Mouse (Mus musculus) urinary bladder, postnatal 25 days (tissue): ENCODE results near the gene Pla2g4f.

Experiments
- DNase-seq: peaks from one replicate; pipeline ENCODE4 v3.0.0; 2022; ENCODE audit warnings: low spot score

Pla2g4f gene

GRCm38 (mm10) chr2:120313976-120314375 lies at the start of gene Pla2g4f:
Gene Pla2g4f, minus strand, starts transcription at chr2:120314165.
- no peak for DNase-seq

DNA sequence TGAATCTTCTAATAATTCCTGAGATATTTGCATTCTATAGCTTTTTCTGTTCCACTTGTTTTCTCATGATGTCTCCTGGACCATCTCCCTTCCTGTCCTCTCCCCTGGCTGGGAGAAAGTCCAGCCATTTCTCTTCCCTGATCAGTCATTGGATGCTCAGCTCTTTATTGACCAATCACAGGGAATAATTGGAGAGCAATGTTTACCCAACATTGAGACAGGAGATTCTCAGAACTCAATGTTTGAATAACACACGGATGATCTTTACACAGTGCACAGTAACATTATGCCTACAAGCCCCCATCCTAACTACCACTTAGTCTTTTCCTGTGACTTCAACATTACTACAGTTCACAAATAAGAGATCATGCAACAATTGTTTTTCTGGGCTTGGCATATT lies 46.5 kb upstream of the Pla2g4f start:
- no peak for DNase-seq

DNA sequence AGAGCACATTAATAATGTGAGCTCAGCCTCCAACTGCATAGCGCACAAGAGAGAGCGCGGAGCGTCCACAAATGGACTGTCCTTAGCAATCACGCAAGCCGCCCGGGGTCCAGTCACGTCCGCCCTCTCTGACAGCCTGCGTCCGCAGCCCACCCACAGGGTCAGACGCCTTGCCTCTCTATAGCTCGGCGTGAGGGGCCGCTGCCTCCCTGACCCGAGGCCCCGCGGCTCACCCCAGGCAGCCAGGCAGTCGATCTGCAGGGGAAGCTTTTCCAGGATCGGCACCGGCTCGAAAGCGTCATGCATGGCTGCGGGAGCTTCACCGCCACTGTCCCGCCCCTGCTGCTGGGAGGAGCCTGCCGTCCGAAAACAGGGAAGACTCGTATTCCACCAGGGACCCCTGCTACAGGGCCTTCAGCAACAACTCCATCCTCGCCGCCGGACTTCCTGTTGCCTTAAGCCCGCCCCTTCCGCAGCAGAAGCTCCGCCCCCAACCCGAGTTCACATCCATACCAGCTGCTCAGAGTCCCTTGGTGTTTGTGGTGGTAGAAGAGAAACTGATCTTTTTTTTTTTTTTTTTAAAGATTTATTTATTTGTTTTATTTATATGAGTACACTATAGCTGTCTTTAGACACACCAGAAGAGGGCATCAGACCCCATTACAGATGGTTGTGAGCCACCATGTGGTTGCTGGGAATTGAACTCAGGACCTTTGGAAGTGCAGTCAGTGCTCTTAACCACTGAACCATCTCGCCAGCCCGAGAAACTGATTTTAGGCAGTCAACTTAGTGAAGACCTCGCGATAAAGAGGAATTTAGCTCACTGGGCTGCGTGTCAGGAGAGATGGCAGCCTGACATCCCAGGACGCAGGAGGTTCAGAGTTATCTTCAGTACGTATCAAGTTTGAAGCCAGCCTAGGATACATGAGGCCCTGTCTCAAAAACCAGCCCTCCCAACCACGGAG lies 39.0 kb upstream of the Pla2g4f start, which contains the start of gene Vps39:
Gene Vps39 (minus strand): TSS at position 456 of the 965 bp plus-strand sequence.
- peak; percentile 85 for DNase-seq

DNA sequence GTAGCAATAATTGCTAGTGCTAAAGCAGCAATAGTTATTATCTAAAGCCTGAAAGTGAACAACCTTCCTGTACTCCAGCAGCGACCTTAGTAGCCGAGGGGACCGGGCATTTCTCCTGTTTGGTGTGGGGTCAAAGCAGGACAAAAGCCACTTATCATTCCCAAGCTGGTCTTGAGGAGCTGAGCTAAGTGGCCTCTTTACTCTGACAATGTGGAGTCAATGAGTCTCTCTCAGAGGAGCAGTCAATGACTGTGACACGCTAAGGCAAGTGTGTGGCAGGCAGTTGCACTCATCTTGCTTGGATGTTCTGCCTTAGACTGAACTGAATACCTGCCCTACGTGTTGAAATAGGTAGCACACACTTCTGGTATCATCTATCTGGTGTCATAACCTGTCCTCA lies 37.4 kb upstream of the Pla2g4f start:
- no peak for DNase-seq

DNA sequence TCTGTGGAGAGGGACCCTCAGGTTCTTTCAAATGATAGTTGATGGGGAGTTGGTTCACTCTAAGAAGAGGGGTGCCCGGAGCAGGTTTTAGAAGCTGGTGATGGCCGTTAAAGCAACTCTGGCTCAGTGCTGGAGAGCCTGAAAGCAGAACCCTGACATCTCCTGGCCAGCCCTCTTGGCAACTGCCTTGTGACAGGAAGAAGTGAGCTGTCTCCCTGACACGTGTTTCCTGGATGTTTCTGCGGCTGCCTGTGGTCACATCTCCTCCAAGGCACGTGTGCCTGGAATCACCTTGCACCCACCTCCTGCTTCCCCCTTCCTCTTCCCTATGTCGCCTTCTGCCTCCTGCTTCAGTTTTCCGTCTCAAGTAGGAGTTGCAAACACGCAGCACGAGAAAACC lies 34.2 kb upstream of the Pla2g4f start:
- no peak for DNase-seq

DNA sequence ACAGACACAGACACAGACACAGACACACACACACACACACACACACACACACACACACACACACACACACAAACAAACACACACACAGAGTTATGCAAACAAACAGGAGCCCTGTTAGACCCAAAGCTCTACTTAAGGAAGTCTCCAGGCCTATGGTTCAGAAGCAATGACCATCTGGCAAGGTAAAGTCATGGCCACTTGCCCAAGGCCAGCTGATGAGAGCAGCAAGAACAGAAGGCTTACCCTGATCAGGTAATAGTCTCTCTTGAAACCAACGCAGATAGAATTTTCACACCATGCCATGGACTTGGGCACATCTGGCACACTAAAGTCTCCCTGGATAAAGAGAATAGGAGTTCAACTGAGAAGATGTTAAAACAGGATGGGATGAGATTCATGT lies 27.8 kb upstream of the Pla2g4f start:
- no peak for DNase-seq

GRCm38 (mm10) chr2:120337886-120338285 lies 23.9 kb upstream of the Pla2g4f start:
- DNase-seq = no peak

DNA sequence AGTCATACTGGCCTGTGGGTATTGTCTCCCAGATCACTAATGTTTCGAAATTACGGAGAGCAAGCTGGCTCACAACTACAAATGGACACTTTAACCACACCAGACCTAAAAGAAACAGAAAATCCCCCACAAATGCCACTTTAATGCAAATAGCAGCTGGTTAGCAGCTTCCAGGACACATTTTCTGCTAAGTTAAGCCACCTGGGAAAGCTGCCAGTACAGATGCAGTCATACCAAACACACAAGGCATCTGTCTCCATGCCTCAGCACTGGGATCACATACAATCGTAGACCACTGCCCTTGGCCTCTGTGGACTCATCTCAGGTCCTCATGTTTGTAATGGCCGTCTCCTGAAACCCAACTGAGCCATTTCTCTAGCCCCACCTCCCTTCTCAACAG lies 17.6 kb upstream of the Pla2g4f start:
- DNase-seq = no peak

- DNase-seq = peak; percentile 33
Measured at GRCm38 (mm10) chr2:120315077-120315476, 1.1 kb upstream of the Pla2g4f start.

DNA sequence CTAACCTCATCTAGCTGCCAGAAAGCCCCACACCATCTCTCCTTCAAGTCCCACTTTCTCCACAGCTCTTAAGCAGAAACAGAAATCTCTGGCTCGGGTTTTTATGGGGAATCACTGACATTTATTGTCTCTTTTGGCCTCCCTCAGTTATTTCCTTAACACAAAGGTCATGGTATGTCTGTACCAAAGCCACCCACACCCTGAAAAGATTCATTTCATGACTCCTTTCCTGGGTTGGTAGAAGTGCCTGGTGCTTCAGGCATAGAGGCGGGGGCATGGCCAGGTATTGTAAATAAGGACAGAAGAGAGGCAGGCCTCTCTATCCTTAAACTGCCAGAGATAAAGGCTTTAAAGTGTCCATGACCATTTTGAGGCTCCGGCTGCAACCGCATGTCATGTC lies 522 bp upstream of the Pla2g4f start:
- no peak for DNase-seq

GRCm38 (mm10) chr2:120312276-120312825 lies 1.6 kb downstream of the Pla2g4f start:
- no peak for DNase-seq

- DNase-seq = no peak
Measured at GRCm38 (mm10) chr2:120304113-120304512, 9.9 kb downstream of the Pla2g4f start.

DNA sequence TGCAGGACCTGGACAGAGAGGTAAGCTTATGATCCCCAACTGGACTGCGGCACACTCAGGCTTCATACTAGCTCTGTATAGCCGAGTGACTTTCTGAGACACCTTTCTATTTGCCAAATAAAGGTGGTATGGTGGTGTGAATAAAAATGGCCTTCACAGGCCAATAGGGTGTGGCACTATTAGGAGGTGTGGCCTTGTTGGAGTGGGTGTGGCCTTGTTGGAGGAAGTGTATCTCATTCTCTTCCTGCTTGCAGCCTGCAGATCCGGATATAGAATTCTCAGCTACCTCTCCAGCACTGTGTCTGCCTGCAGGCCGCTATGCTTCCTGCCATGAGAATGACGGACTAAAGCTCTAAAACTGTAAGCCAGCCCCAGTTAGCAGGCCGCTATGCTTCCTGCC lies 12.9 kb downstream of the Pla2g4f start:
- no peak for DNase-seq

GRCm38 (mm10) chr2:120299866-120300265 lies 14.1 kb downstream of the Pla2g4f start:
- no peak for DNase-seq

DNA sequence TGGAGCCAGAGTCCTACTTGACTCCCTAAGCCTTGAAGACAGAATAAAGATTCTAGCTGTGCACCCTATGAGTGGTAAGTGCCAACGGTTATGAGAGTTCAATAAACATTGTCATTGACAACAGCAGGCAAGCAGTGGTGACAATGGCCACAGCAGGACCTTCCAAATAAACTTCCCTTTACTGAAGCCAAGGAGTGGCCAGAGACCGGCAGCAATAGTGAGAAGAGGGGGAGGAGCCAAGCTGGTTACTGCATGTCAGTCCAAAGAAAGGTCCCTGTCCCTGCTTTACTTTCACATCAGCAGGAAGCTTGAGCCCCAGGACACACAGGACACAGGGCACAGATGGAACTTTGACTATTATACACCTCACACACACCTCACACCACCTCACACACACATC lies 17.8 kb downstream of the Pla2g4f start:
- DNase-seq = no peak

DNA sequence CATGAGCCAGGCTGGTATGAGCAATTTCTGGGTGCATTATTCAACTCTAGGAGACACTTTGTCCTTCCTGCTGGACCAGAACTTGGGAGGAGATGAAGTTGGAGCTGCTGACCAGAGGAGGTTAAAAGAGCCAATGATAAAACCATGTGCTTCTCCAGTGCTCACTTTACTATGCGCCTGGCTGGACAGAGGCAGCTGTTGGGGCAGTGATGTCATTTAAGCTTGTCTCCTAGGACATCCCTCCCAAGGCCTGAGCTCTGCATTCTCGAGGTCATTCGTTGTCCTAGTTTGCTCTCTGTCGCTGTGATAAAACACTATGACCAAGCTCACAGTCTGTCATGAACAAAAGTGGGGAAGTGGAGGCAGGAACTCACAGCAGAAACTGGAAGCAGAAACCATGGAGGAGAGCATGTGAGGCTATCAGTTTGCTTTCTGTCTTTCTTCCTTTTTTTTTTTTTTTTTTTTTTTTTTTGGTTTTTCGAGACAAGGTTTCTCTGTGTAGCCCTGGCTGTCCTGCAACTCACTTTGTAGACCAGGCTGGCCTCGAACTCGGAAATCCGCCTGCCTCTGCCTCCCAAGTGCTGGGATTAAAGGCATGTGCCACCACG lies 22.4 kb downstream of the Pla2g4f start:
- DNase-seq = no peak

- DNase-seq = no peak
Measured at GRCm38 (mm10) chr2:120288995-120289394, 25.0 kb downstream of the Pla2g4f start, which contains the start of gene Pla2g4d. Gene Pla2g4d, minus strand, starts transcription at chr2:120289197.

DNA sequence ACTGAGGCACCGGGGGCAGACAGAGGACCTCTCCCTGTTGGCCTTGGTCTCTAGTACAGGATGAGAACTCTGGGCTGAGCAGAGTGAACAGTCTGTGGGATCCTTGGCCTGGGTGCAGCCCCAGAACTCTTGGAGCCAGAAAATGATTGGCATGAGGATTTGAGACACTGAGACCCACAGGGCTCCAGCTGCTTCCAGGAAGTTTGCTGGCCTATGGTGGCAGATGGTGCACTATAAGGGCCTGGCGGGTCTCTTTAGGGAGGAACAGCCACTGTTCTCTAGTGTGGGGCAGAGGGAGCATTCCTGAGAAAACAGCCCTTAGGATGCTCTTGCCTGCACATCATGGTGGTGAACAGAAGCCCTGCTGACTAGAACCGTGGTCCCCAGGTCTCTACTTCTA lies 25.6 kb downstream of the Pla2g4f start:
- DNase-seq = no peak

DNA sequence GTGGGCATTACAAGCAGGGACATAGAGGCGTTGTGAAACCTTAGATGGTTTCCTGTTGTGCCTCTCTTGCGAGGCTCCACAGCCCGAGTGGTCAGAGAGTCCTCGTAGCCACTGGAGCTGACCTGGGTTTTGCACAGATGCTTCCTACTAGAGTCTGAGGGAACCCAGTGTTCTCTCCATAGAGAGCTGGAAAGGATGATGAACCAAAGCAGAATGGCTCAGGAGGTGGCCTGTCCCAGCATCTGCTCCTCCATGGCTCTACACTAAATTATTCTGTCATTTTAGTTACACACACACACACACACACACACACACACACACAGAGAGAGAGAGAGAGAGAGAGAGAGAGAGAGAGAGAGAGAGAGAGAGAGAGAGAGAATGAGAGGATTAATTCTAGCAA lies 28.3 kb downstream of the Pla2g4f start:
- DNase-seq = no peak

DNA sequence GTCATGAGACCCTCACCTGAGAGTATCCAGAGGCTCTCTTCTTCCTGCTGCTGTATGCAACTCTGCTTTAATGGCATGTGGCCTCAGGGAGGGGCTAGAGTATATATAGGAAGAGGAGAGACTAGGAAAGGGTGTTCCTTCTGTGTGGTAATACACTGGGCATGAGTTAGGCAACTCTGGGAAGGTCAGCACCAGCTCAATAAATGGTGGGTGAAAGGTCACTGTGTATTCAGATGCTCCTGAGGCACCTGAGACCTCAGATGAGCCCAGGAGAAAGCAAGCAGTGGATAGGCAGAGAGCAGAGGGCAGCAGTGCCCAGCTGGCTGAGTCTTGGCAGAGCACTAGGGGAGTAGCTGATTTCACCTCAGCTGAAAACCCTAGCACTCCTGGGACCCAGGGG lies 29.3 kb downstream of the Pla2g4f start:
- DNase-seq = no peak

- DNase-seq = no peak
Measured at GRCm38 (mm10) chr2:120284094-120284493, 29.9 kb downstream of the Pla2g4f start.

- no peak for DNase-seq
Measured at GRCm38 (mm10) chr2:120283550-120283949, 30.4 kb downstream of the Pla2g4f start.

GRCm38 (mm10) chr2:120281221-120281620 lies 32.7 kb downstream of the Pla2g4f start:
- DNase-seq = no peak
